Mouse (Mus musculus): ENCODE data around the gene Rarg. TPM values are rescaled to one million over a fixed set of nuclear protein-coding genes. Genes with fewer than 3 reads are reported as not detected.

The Rarg gene
- polyA plus RNA-seq, 1 experiment = 2.6 TPM

- no peaks in the 10 kb centered on the region for H3K36me3 ChIP-seq (ENCODE audit: control insufficient read depth, insufficient read depth, low read length)
- peak overlapping the region; percentile 58 for H3K4me3 ChIP-seq (ENCODE audit: control insufficient read depth, low read depth, low read length)
- H3K27ac ChIP-seq (ENCODE audit: control insufficient read depth, insufficient read depth, low read depth, low read length) = no peak overlapping the region
- TF ChIP-seq POLR2A (IDR thresholded peaks at IDR 0.05; ENCODE audit: control insufficient read depth, low read depth, low read length) = no peak
- peak; percentile 52; the same call in 1 of the 2 replicates for TF ChIP-seq CTCF (IDR thresholded peaks at IDR 0.05; ENCODE audit: control insufficient read depth, insufficient read depth, insufficient replicate concordance, low read depth, low read length)
- peaks cover 12% of the 10 kb centered on the region for H3K4me1 ChIP-seq (ENCODE audit: control insufficient read depth, insufficient read depth, low read length)
- no peaks in the 10 kb centered on the region for H3K27me3 ChIP-seq (ENCODE audit: control insufficient read depth, insufficient read depth, low read length)
These were observed 32.9 kb downstream of the Rarg start for GRCm38 (mm10) chr15:102224186-102224991.

- Histone ChIP-seq H3K36me3 (ENCODE audit: control insufficient read depth, insufficient read depth, low read length) (no peaks in the 10 kb centered on the region), H3K4me1 (ENCODE audit: control insufficient read depth, insufficient read depth, low read length) (peaks cover 12% of the 10 kb centered on the region), H3K27me3 (ENCODE audit: control insufficient read depth, insufficient read depth, low read length) (no peaks in the 10 kb centered on the region), H3K27ac (ENCODE audit: control insufficient read depth, insufficient read depth, low read depth, low read length) (no peak overlapping the region), H3K4me3 (ENCODE audit: control insufficient read depth, low read depth, low read length) (no peak overlapping the region)
- TF ChIP-seq POLR2A (IDR thresholded peaks at IDR 0.05; ENCODE audit: control insufficient read depth, low read depth, low read length) (no peak), CTCF (IDR thresholded peaks at IDR 0.05; ENCODE audit: control insufficient read depth, insufficient read depth, insufficient replicate concordance, low read depth, low read length) (no peak)
These were observed 34.9 kb downstream of the Rarg start for GRCm38 (mm10) chr15:102222386-102222785.

GRCm38 (mm10) chr15:102217325-102217724 lies 40.0 kb downstream of the Rarg start:
- TF ChIP-seq POLR2A (IDR thresholded peaks at IDR 0.05; ENCODE audit: control insufficient read depth, low read depth, low read length) = no peak
- no peak for TF ChIP-seq CTCF (IDR thresholded peaks at IDR 0.05; ENCODE audit: control insufficient read depth, insufficient read depth, insufficient replicate concordance, low read depth, low read length)
- Histone ChIP-seq H3K4me3 (ENCODE audit: control insufficient read depth, low read depth, low read length) (no peak overlapping the region), H3K27me3 (ENCODE audit: control insufficient read depth, insufficient read depth, low read length) (no peaks in the 10 kb centered on the region), H3K4me1 (ENCODE audit: control insufficient read depth, insufficient read depth, low read length) (no peaks in the 10 kb centered on the region), H3K36me3 (ENCODE audit: control insufficient read depth, insufficient read depth, low read length) (no peaks in the 10 kb centered on the region), H3K27ac (ENCODE audit: control insufficient read depth, insufficient read depth, low read depth, low read length) (no peak overlapping the region)

GRCm38 (mm10) chr15:102216459-102217228 lies 40.7 kb downstream of the Rarg start:
- Histone ChIP-seq H3K27me3 (ENCODE audit: control insufficient read depth, insufficient read depth, low read length) (no peaks in the 10 kb centered on the region), H3K36me3 (ENCODE audit: control insufficient read depth, insufficient read depth, low read length) (no peaks in the 10 kb centered on the region), H3K27ac (ENCODE audit: control insufficient read depth, insufficient read depth, low read depth, low read length) (no peak overlapping the region), H3K4me3 (ENCODE audit: control insufficient read depth, low read depth, low read length) (no peak overlapping the region), H3K4me1 (ENCODE audit: control insufficient read depth, insufficient read depth, low read length) (no peaks in the 10 kb centered on the region)
- TF ChIP-seq CTCF (IDR thresholded peaks at IDR 0.05; ENCODE audit: control insufficient read depth, insufficient read depth, insufficient replicate concordance, low read depth, low read length) (no peak), POLR2A (IDR thresholded peaks at IDR 0.05; ENCODE audit: control insufficient read depth, low read depth, low read length) (no peak)

- no peak overlapping the region for H3K27ac ChIP-seq (ENCODE audit: control insufficient read depth, insufficient read depth, low read depth, low read length)
- TF ChIP-seq CTCF (IDR thresholded peaks at IDR 0.05; ENCODE audit: control insufficient read depth, insufficient read depth, insufficient replicate concordance, low read depth, low read length) (no peak), POLR2A (IDR thresholded peaks at IDR 0.05; ENCODE audit: control insufficient read depth, low read depth, low read length) (no peak)
- H3K4me1 ChIP-seq (ENCODE audit: control insufficient read depth, insufficient read depth, low read length) = no peaks in the 10 kb centered on the region
- H3K36me3 ChIP-seq (ENCODE audit: control insufficient read depth, insufficient read depth, low read length) = no peaks in the 10 kb centered on the region
- no peaks in the 10 kb centered on the region for H3K27me3 ChIP-seq (ENCODE audit: control insufficient read depth, insufficient read depth, low read length)
- no peak overlapping the region for H3K4me3 ChIP-seq (ENCODE audit: control insufficient read depth, low read depth, low read length)
These were observed 41.7 kb downstream of the Rarg start for GRCm38 (mm10) chr15:102215624-102216023.

- H3K4me3 ChIP-seq (ENCODE audit: control insufficient read depth, low read depth, low read length) = no peak overlapping the region
- H3K27me3 ChIP-seq (ENCODE audit: control insufficient read depth, insufficient read depth, low read length) = no peaks in the 10 kb centered on the region
- H3K27ac ChIP-seq (ENCODE audit: control insufficient read depth, insufficient read depth, low read depth, low read length) = no peak overlapping the region
- no peaks in the 10 kb centered on the region for H3K36me3 ChIP-seq (ENCODE audit: control insufficient read depth, insufficient read depth, low read length)
- TF ChIP-seq POLR2A (IDR thresholded peaks at IDR 0.05; ENCODE audit: control insufficient read depth, low read depth, low read length) = no peak
- no peak for TF ChIP-seq CTCF (IDR thresholded peaks at IDR 0.05; ENCODE audit: control insufficient read depth, insufficient read depth, insufficient replicate concordance, low read depth, low read length)
- H3K4me1 ChIP-seq (ENCODE audit: control insufficient read depth, insufficient read depth, low read length) = no peaks in the 10 kb centered on the region
These were observed 43.2 kb downstream of the Rarg start for GRCm38 (mm10) chr15:102214132-102214531.

GRCm38 (mm10) chr15:102211895-102212294 lies 45.4 kb downstream of the Rarg start:
- no peaks in the 10 kb centered on the region for H3K27me3 ChIP-seq (ENCODE audit: control insufficient read depth, insufficient read depth, low read length)
- H3K4me1 ChIP-seq (ENCODE audit: control insufficient read depth, insufficient read depth, low read length) = no peaks in the 10 kb centered on the region
- H3K36me3 ChIP-seq (ENCODE audit: control insufficient read depth, insufficient read depth, low read length) = no peaks in the 10 kb centered on the region
- TF ChIP-seq CTCF (IDR thresholded peaks at IDR 0.05; ENCODE audit: control insufficient read depth, insufficient read depth, insufficient replicate concordance, low read depth, low read length) (no peak), POLR2A (IDR thresholded peaks at IDR 0.05; ENCODE audit: control insufficient read depth, low read depth, low read length) (no peak)
- H3K4me3 ChIP-seq (ENCODE audit: control insufficient read depth, low read depth, low read length) = no peak overlapping the region
- no peak overlapping the region for H3K27ac ChIP-seq (ENCODE audit: control insufficient read depth, insufficient read depth, low read depth, low read length)

All from testis, adult 2 months (tissue).